Mouse (Mus musculus) frontal cortex, postnatal 14 days (tissue): ENCODE results near the gene Serinc2.
A peak's percentile ranks its signal among the peaks of the same experiment; 100 is the strongest.
"Not testable (repeated sequence)": the region's sequence is repeated elsewhere in the genome, so short reads cannot be mapped to it uniquely, and the experiment has no call there.

Source experiments
- DNase-seq, 2 experiments: peaks; one replicate each; pipeline ENCODE4 v3.0.0; 2022; ENCODE audit warnings: low spot score in 2 of 2

Gene Serinc2

GRCm38 (mm10) chr4:130264131-130264530 is 14.9 kb downstream of the Serinc2 start:
- no peak for DNase-seq

- no peak for DNase-seq
Observed at GRCm38 (mm10) chr4:130260406-130260805, 18.6 kb downstream of the Serinc2 start.

- no peak for DNase-seq
Observed at GRCm38 (mm10) chr4:130252441-130253157, 26.4 kb downstream of the Serinc2 start.

- no peak for DNase-seq
Observed at GRCm38 (mm10) chr4:130251763-130252162, 27.2 kb downstream of the Serinc2 start.

GRCm38 (mm10) chr4:130251172-130251705 is 27.8 kb downstream of the Serinc2 start:
- DNase-seq: no peak

- no peak for DNase-seq
Observed at GRCm38 (mm10) chr4:130248636-130249035, 30.4 kb downstream of the Serinc2 start.

- DNase-seq: peak in 1 of 2 experiments; percentile 64
Observed at GRCm38 (mm10) chr4:130246132-130246531, 32.9 kb downstream of the Serinc2 start.

- no peak for DNase-seq
Observed at GRCm38 (mm10) chr4:130244749-130245148, 34.3 kb downstream of the Serinc2 start.

- DNase-seq: not testable (repeated sequence)
Observed at GRCm38 (mm10) chr4:130243621-130244020, 35.4 kb downstream of the Serinc2 start.

GRCm38 (mm10) chr4:130242956-130243355 is 36.0 kb downstream of the Serinc2 start:
- DNase-seq: no peak

- DNase-seq: no peak
Observed at GRCm38 (mm10) chr4:130240695-130241094, 38.3 kb downstream of the Serinc2 start.

- no peak for DNase-seq
Observed at GRCm38 (mm10) chr4:130237607-130238006, 41.4 kb downstream of the Serinc2 start.

- no peak for DNase-seq
Observed at GRCm38 (mm10) chr4:130236361-130236760, 42.6 kb downstream of the Serinc2 start.

- DNase-seq: no peak
Observed at GRCm38 (mm10) chr4:130224071-130224470, 54.9 kb downstream of the Serinc2 start.

GRCm38 (mm10) chr4:130222179-130222578 is 56.8 kb downstream of the Serinc2 start, which contains the start of gene Gm853:
Gene Gm853, minus strand, starts transcription at chr4:130222401.
- no peak for DNase-seq

GRCm38 (mm10) chr4:130220176-130220575 is 58.8 kb downstream of the Serinc2 start:
- no peak for DNase-seq

GRCm38 (mm10) chr4:130215392-130215791 is 63.6 kb downstream of the Serinc2 start:
- DNase-seq: no peak

GRCm38 (mm10) chr4:130213857-130214256 is 65.1 kb downstream of the Serinc2 start:
- DNase-seq: no peak

GRCm38 (mm10) chr4:130213197-130213596 is 65.8 kb downstream of the Serinc2 start:
- no peak for DNase-seq

GRCm38 (mm10) chr4:130212421-130212820 is 66.6 kb downstream of the Serinc2 start:
- DNase-seq: no peak

- DNase-seq: no peak
Observed at GRCm38 (mm10) chr4:130211870-130212269, 67.1 kb downstream of the Serinc2 start.
